Mouse (Mus musculus): ENCODE data around the gene Gzmm.

The Gzmm gene
- long read RNA-seq, experiment 1, partial matches to known transcripts, result 0 of 1 reads
- long read RNA-seq, experiment 1, other reads (novel, unspliced or antisense), result 1 of 1 reads
- long read RNA-seq, experiment 2, result 0 reads

DNA sequence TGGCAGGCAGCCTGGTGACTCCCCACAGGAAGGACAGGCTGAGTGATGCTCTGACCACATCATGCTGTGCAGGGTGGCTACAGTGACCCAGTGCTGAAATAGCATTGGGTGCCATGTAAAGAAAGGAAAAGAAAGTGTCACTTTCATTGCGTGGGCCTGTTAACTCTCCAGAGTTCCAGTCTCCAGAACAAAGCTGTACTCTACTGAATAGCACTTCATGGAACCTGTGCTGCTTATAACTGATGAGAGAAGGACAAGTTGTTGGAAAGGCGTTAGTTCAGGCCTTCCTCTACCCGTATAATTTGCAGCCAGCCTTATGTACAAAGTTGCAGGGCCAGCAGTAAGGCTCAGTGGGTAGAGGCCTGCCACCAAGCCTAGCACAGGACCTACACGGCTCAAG, at the start of gene Gzmm:
Gene Gzmm (plus strand): TSS at position 301 of the 400 bp plus-strand sequence.
- intact Hi-C loops (cut with DNase I), result no loop called here

DNA sequence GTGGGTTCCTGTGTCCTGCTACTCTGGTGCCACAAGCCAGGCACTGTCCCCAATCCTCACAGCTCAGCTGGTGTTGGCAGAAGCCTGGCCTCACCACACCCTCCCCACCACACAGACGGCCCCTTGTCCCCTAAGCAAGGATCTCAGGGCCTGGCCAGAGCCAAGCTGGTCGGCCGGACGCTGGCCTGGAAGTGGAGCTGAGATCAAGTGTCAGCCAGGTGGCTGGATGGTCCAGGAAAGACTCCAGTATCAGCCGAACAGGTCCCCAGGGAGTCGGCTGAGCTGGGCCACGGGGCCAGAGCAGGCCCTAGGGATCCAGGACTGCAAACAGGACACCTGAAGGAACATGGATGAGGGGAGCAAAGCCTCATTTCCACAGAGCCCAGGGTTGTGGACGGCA, 43.1 kb upstream of the Gzmm start, which contains the start of gene Odf3l2:
Gene Odf3l2 (minus strand): TSS at position 28 of the 400 bp plus-strand sequence.
- intact Hi-C loops (cut with DNase I), result loop anchor here (5.0 kb wide), 1 partner anchor 33 kb away; the partner anchor contains the start of gene C2cd4c

DNA sequence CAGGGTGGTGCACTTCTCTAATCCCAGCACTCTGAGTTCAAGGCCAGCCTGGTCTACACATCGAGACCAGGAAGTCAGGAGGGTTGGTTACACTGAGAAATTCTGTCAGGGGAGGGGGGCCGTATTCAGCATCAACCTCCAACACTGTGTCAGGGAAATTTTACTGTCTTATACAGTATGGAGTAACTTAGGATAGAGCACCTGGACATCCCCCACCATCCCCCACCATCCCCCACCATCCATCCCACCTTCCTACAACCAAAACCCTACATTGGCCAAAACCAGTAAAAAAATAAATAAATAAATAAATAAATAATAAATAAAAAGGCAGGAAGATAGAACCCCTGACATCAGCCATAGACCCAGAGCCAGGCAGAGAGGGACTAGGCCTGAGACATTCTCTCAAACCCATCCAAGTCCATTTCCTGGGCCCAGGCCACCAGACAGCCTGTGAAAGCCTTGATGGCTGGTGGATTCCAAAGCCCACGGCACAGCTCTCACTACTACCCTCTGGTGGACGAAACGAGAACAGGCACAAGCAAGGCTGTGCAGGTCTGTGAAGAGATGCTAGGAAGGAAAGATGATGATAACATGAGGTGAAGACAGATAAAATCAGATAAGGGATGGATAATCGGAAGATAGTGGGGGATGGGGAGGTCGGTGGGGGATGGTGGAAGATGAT, 39.6 kb upstream of the Gzmm start:
- intact Hi-C loops (cut with DNase I), result loop anchor here (2.0 to 5.0 kb wide), 2 partner anchors 37 to 54 kb away; partner anchors contain the start of gene C2cd4c

DNA sequence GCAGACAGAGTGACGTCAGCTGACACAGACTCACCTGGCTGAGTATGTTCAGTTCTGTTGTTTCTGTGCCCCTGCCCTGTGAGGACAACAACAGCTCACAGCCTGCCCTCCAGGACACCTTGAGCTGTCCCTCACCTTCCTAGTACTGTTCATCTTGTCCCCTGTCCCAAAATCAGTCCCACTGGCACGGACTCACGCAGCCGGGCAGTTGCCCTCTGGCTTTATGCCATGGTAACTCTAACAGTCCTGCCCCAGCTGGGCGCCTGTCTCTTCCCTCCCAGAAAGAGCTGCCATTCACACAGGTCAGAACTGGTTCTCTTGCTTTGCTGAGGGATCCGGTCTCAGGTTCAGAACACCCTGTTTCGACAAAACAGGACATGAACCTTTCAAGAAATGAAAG, 36.0 kb upstream of the Gzmm start:
- intact Hi-C loops (cut with DNase I), result no loop called here

DNA sequence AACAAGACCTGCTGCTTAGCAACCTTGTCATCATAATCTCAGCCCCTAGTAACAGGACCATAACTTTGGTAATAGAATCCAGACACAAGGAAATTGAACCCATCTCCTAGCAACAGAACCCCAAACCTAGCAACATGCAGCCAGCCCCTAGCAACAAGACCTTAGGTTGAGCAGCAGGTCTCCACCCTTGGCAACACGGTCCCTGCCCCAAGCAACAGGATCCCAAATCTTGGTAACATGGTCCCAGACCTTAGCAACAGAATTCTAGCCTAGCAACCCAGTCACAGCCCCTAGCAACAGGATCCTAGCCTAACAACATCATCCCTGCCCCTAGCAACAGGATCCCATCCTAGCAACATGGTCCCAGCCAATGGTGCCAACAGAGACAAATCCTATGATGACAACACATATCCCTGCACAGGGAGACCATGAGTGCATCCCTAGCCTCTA, 33.8 kb upstream of the Gzmm start:
- intact Hi-C loops (cut with DNase I), result no loop called here

DNA sequence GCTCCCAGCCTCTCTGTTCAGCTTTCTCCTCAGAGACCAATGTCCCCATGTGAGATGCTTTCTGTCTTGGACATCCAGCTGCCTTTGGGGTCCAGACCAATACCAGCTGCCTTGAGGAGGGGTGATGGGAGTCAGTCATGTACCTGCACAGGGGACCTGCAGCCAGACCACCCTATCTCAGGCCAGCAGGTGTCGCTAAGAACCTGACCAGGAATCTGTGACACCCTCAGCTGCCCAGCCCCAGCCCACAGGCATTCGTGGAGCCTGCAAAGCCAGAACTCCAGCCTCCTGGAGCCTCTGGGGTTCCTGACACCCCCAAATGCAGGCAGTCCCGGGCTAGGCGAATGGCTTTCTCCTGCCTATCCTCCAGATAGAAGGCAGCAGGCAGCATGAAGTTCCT, 30.0 kb upstream of the Gzmm start:
- intact Hi-C loops (cut with DNase I), result no loop called here

DNA sequence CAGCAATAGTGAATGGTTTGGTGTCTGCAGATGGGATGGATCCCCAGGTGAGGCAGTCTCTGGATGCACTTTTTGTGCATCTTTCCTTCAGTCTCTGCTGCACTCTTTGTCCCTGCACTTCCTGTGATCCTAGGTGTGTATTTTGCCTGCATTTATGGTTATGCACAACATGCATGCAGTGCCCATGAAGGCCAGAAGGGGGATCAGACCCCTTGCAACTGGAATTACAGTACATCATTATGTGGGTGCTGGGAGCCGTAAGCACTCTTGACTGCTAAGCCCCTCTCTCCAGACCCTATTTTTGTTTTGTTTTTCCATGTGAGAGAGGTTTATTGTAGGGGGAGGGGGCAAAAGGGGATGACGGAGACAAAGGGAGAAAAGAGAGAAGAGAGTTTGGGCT, 28.5 kb upstream of the Gzmm start:
- intact Hi-C loops (cut with DNase I), result no loop called here

DNA sequence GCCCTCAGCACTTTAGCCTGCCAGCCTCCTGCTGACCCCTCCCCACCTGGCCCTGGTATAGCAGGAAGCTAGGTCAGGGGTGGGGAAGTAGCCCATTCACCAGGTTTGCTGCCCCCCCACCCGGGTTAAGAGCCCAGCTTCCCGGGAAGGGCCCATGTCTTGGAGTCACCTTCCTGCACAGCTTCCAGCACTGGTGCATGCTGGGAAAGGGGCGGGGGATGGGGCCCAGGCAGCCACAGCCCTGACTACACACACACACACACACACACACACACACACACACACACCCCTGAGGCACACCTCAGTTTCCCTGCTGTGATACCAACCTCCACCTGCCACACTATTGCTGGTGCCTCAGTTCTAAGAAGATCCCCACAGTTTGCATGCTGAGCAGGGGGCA, 27.0 kb upstream of the Gzmm start:
- intact Hi-C loops (cut with DNase I), result no loop called here

DNA sequence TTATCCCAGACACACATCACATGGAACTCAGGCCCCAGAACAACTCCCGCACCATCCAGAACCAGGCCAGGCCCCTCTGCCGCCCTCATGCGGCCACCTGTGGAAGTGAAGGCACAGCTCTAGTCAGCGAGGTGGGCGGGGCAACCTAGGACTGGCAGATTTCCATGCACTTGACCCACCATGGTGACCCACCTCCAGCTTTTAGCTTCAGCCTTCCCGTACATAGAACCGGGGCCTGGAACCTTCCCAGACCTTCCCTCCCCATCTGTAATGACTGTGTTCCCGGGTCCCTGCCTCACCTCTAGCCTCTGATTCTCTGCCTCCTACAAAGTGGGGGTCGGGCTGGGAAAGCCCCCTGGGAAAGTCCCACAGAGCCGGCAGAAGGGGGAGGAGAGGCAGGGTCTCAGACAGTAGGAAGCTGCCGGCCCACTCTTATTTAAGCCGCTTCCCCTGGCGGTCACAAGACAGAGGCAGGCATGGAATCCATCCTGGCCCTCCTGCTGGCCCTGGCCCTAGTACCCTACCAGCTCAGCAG, 24.6 kb upstream of the Gzmm start, which contains the start of gene Madcam1:
Gene Madcam1 (plus strand): TSS at position 429 of the 535 bp plus-strand sequence.
- intact Hi-C loops (cut with DNase I), result no loop called here

DNA sequence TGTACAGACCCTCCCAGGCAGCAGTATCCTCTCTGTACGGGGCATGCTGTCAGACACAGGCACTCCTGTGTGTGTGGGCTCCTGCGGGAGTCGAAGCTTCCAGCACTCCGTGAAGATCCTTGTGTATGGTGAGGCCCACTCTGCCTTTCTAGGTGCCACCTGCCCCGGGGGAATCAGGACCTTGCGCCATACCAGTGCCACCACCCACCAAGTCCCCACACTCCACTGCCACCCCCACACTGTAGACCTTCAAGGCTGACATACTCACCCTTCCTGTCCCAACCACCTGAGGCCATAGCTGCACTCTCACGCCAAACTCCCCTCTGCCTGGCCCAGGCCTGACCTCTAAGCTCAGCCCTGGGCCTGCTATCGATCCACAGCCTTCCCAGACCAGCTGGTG, 23.8 kb upstream of the Gzmm start:
- intact Hi-C loops (cut with DNase I), result loop anchor here (5.0 kb wide), 1 partner anchor 68 kb away; no protein-coding TSS in a partner anchor

DNA sequence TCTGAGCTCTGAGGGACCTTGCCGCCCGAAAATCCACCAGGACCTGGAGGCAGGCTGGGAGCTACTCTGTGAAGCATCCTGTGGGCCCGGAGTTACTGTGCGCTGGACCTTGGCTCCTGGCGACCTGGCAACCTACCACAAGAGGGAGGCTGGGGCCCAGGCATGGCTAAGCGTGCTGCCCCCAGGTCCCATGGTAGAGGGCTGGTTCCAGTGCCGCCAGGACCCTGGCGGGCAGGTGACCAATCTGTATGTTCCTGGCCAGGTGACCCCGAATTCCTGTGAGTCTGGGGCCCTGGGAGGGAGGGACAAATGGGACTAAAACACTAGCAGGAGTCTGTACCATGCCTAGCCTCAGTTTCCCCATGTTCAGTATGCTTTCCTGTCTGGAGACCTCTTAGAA, 22.3 kb upstream of the Gzmm start:
- intact Hi-C loops (cut with DNase I), result loop anchor here (5.0 kb wide), 1 partner anchor 69 kb away; no protein-coding TSS in a partner anchor

DNA sequence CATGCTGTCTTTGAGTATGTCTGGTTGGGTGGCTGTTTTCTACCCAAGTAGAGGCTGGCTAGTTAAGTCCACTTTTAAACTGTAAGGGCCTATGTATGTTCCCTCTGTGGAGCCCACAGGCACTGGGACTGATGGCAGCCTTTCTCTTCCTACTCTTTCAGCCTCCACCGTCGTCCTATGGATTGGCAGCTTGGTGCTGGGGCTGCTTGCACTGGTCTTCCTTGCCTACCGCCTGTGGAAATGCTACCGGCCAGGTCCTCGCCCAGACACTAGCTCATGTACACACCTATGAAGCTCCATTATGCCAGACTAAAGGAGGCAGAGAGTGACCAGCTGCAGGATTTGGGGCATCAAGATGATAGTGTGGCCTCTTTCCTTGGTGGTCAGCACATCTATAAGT, 20.7 kb upstream of the Gzmm start:
- intact Hi-C loops (cut with DNase I), result loop anchor here (5.0 kb wide), 1 partner anchor 71 kb away; no protein-coding TSS in a partner anchor

DNA sequence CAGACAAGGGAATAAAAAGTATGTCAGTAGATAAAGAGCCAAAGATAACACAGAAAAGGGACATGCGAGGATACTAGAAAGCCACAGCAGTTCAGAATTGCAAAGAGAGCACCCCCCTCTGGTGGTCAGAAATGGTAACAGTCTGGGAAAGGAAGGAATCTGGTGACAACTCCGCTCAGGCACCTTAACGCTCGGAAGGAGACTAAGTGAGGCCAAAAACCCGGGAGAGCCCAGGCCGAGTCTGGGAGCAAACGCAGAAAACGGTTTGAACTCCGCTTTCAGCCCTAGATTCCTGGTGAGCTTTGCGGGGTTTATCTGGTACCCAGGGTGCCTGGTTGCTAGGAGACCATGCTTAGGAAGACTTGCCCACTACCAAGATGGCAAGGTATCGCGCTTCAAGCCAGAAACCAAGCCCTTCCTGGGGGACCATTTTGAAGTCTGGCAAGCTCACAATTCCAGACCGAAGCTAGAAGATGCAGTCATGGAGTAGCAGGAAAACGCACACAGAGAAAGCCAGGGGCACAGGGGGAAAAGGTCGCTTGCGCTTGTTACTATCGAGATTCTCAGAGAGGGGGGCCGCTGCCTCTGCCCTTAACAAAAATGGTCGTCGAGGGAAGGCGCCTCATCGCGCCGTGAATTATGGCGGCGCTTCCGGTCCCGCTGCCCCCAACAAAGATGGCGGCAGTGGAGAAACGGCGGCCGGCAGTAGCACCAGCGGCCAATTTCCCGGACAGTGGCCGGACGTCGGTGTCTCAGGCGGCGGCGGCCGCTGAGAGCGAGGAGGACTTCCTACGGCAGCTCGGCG, 19.8 kb upstream of the Gzmm start, which contains the start of gene Tpgs1:
Gene Tpgs1 (plus strand): TSS at position 599 of the 805 bp plus-strand sequence.
- intact Hi-C loops (cut with DNase I), result loop anchor here (5.0 kb wide), 1 partner anchor 72 kb away; no protein-coding TSS in a partner anchor

DNA sequence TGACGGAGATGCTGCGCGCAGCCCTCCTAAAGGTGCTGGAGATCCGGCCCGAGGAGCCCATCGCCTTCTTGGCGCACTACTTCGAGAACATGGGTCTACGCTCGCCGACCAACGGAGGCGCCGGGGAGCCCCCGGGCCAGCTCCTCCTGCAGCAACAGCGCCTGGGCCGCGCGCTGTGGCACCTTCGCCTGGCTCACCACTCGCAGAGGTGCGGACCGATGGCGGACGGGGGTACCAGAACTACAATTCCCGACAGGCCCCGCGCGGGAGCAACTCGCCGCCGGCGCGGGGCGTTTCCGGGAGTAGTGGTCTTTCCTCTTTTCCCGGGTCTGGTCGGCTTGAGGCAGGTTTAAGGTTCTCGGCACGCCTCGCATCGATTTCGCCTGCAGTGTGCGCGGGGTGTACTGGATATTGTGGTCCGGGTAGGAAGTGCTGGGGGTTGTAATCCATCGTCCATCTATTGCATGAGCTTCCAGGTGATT, 19.2 kb upstream of the Gzmm start:
- intact Hi-C loops (cut with DNase I), result loop anchor here (5.0 kb wide), 1 partner anchor 72 kb away; no protein-coding TSS in a partner anchor

DNA sequence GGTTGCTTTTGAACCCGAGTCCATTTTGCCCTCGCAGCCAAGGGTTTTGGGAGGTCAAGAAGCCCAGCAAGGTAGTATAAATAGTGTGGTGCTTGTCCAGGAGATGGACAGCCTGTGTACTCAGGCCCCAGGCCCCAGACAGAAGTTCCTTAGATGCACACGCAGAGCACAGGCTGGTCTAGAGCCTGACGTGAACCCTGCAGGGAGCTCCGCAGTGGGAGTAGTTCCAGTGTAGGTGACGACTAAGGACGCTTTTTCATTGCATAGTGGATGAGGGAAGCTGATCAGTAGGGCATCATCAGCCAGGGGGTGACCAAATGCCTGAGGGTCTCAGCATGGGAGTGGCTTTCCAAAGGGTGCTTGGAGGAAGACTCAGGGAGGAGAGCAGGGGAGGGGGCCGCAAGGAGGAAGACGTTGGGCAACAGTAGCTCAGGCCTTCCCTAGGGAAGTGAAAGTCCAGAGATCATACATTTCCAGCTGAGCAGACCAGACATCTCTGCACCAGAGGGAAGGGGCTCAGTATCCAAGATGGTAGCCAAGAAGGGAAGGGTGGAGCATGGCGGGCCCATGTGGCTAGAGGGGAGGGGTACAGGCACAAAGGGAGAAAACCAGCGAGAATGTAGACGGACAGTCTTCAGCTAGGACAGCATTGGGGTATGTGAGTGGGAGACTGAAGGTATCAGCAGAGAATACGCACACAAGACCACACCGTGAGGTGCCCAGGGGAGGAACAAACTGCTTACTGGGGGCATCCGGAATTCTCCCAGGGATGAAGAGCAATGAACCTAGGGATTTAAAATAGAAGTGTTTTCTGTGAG, 18.5 kb upstream of the Gzmm start:
- intact Hi-C loops (cut with DNase I), result no loop called here

DNA sequence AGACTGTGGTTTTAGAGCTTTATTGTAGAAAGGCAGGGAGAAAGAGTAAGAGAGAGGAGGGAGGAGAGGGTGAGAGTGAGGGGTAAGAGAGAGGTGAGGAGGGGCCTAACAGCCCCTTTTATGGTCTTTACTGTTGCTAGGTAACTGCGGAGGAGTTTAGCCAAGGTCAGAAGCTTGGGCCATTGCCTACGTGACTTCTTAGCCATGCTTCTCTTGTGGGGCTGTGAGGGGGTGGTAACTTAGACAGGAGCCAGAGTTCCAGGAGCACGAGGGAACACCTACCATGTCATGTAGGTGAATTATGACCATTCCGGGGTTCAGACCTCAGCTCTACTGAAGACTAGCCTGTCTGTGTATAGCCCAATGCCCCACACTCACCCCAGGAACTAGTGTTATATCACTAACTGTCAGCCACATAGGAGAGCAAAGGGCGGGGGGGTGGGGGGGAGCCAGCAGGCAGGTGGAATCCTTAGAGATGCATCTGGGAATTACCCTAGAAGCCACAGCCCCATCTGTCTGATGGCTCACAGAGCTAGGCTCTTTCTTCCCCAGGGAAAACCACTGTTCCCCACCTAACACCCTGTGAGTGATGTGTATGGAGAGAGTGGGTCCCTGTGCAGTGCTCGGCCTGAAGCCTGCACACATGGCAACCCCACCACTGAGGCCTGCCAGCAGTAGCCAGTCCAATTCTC, 17.3 kb upstream of the Gzmm start:
- intact Hi-C loops (cut with DNase I), result no loop called here

DNA sequence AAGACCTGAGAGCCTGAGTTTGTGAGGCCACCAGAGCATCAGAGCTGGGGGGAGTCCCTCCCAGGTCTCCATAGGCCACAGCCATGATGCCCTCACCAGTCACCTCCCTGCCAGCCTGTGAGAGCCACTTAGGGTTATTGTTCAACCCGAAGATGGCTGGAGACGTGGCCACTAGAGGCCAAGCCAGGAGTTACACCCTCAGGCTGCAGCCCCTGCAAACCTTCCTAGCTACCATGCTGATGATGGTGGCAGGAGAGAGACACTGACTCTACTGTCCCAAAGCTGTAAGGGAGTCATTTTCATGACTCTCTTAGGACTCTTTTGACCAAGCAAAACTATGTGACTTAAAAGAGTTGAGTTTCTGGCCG, 16.7 kb upstream of the Gzmm start:
- intact Hi-C loops (cut with DNase I), result no loop called here

DNA sequence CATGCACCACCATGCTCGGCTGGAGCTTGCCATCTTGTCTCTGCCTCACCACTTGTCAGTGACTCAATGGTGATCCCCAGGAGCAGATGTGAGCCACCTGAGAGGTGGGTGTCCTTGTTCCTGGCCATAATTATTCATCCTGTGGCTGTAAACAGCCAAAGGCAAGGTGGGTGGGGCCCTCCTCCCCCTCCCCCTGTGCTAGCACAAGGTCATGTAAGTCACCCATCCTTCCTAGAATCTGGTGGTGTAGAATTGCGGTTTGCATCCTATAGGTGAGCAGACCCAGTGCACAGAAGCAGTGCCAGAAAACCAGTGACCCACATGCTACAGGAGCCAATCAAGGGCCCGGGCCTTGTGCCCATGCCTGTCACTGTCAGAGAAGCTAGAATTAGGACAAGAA, 15.8 kb upstream of the Gzmm start:
- intact Hi-C loops (cut with DNase I), result no loop called here

DNA sequence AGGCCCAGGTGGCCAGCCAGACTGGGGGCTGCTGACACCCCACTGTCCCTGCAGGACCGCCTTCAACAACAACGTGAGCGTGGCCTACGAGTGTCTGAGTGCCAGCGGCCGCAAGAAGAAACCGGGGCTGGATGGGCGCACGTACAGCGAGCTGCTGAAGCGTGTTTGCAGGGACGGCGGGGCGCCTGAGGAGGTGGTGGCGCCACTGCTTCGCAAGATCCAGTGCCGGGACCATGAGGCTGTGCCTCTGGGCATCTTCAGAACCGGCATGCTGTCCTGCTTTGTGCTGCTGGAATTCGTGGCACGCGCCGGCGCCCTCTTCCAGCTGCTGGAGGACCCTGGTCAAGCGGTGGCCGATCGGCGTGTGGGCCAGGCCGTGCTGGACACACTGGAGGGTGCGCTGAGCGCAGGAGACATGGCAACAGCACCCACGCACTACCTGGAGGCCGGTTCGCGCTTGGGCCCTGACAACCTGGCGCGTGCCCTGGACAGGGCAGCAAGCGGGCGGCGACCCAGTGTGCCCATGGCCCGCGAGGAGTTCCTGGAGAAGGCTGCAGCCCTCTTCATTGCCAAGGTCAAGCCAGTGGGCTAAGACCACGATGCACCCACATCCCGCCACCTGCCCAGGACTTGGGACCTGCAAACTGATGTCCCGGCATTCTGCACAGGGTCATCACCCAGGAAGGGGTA, 13.3 kb upstream of the Gzmm start:
- intact Hi-C loops (cut with DNase I), result no loop called here
